Mouse (Mus musculus): Measurements from ENCODE around the gene Stac.

Gene Stac

GRCm38 (mm10) chr9:111514586-111515473, 175.3 kb downstream of the Stac start:
- no peak for DNase-seq (ENCODE audit: low read depth)
